Mouse (Mus musculus) intestine, embryonic 16.5 days (tissue): ENCODE measurements around the gene Tmem52. TPM values are rescaled to one million over a fixed set of nuclear protein-coding genes. Genes with fewer than 3 reads are reported as not detected.
"Not testable (repeated sequence)": the region's sequence is repeated elsewhere in the genome, so short reads cannot be mapped to it uniquely, and the experiment has no call there.

ENCODE experiments used
- ATAC-seq: fragments of 200-750 bp; cut with Nextera tagmentation; 2 replicates; pipeline ENCODE4 v1.8.0; 2017; ENCODE audit warnings: moderate TSS enrichment, moderate library complexity
- H3K27ac ChIP-seq: fragments of 300-500 bp; sonication (generic); 2 replicates; pipeline ENCODE4 v1.5.1; 2014; ENCODE audit warnings: mild to moderate bottlenecking, low read length
- H3K27me3 ChIP-seq: fragments of 300-500 bp; sonication (generic); replicated peaks from 2 replicates; pipeline ENCODE4 v1.6.1; 2014; ENCODE audit warnings: low read length, control low read depth, mixed read lengths; ENCODE audit not compliant: control insufficient read depth, insufficient read depth
- H3K36me3 ChIP-seq: fragments of 300-500 bp; sonication (generic); 2 replicates; pipeline ENCODE4 v1.6.1; 2014; ENCODE audit warnings: low read length, control low read depth; ENCODE audit not compliant: control insufficient read depth, insufficient read depth
- H3K4me1 ChIP-seq: fragments of 300-500 bp; sonication (generic); 2 replicates; pipeline ENCODE4 v1.6.1; 2014; ENCODE audit warnings: low read length, control low read depth, mixed read lengths; ENCODE audit not compliant: control insufficient read depth, insufficient read depth
- H3K4me2 ChIP-seq: fragments of 300-500 bp; sonication (generic); 2 replicates; pipeline ENCODE4 v1.6.1; 2014; ENCODE audit warnings: low read depth, low read length, control low read depth
- H3K4me3 ChIP-seq: fragments of 300-500 bp; sonication (generic); 2 replicates; pipeline ENCODE4 v1.5.1; 2014; ENCODE audit warnings: mild to moderate bottlenecking, low read length
- H3K9ac ChIP-seq: fragments of 300-500 bp; sonication (generic); 2 replicates; pipeline ENCODE4 v1.6.1; 2014; ENCODE audit warnings: low read depth, low read length
- H3K9me3 ChIP-seq: fragments of 300-500 bp; sonication (generic); 2 replicates; pipeline ENCODE4 v1.6.1; 2016; ENCODE audit warnings: low read length, control low read depth; ENCODE audit not compliant: control insufficient read depth
- WGBS: fragments of 180-500 bp; shearing (Covaris S2); extraction: QIAGEN DNeasy Blood & Tissue Kit; methylation state at CpG from one replicate; pipeline ENCODE4 v1.1.7; 2014; 5-methylcytosine and 5-hydroxymethylcytosine counted together
- polyA plus RNA-seq: library from polyadenylated mRNA; unstranded; fragments of >200 nt; fragmentation: Nextera tagmentation; extraction: Ambion mirVana; gene quantifications from 2 replicates; pipeline ENCODE4 v1.2.1, GENCODE M21; 2015

Tmem52 gene
- polyA plus RNA-seq = 4.3 and 7.3 TPM in 2 replicates

DNA sequence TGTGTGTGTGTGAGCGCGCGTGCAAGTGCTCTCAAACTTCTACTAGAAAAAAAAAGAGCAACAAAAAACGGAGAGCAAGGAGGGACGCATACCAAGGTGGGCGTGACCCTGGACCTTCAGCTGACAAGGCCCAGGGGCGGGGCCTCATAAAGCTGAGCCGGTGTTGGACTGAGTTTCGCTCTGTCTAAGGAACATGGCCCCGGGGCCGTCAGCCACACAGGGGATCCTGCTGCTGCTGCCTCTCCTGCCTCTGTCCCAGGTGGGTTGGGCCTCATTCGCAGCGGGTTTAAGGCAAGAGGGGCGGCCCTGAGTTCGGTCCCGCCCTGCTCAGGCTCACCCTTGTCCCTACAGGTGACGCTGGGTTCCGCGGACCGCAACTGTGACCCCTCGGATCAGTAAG, at the start of gene Tmem52:
Gene Tmem52 (plus strand): TSS at position 163 of the 400 bp plus-strand sequence.
- H3K9ac ChIP-seq = peak within 1 kb of the TSS; percentile 56
- peak within 1 kb of the TSS; percentile 46 for H3K4me3 ChIP-seq
- no peaks in the 10 kb centered on the region for H3K27me3 ChIP-seq
- 13% methylated on average over 21 of the region's 21 CpGs for WGBS
- ATAC-seq = peak; percentile 74
- peaks cover 11% of the 10 kb centered on the region; the same call in 1 of the 2 replicates for H3K4me1 ChIP-seq
- H3K27ac ChIP-seq = no peak within 1 kb of the TSS
- H3K9me3 ChIP-seq = no peaks in the 10 kb centered on the region
- H3K36me3 ChIP-seq = no peaks in the 10 kb centered on the region
- peak within 1 kb of the TSS; percentile 62 for H3K4me2 ChIP-seq

DNA sequence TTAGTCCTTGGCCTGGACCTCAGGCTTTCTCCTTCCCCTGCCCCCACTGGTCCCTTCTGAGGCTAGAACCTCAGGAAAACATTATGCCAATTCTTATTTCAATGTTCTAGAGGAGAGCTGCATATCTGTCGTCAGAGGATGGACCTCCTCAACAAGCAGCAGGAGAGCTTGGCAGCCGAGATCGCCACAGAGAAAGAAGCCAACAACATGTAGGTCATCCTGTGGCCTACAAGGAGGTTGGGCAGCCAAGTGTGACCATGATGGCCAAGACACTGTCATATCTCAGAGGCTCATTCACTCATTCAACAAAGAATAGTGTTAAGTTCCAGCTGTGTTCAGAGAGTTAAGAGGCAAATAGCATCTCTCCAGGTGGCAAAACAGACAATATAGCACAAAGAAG, 48.8 kb upstream of the Tmem52 start:
- no peak for ATAC-seq
- Histone ChIP-seq H3K36me3 (no peaks in the 10 kb centered on the region), H3K4me3 (no peak overlapping the region), H3K27me3 (no peaks in the 10 kb centered on the region), H3K27ac (no peak overlapping the region), H3K9ac (no peak overlapping the region), H3K9me3 (no peaks in the 10 kb centered on the region), H3K4me1 (no peaks in the 10 kb centered on the region), H3K4me2 (no peak overlapping the region)
- 85% methylated on average over 3 of the region's 3 CpGs for WGBS

DNA sequence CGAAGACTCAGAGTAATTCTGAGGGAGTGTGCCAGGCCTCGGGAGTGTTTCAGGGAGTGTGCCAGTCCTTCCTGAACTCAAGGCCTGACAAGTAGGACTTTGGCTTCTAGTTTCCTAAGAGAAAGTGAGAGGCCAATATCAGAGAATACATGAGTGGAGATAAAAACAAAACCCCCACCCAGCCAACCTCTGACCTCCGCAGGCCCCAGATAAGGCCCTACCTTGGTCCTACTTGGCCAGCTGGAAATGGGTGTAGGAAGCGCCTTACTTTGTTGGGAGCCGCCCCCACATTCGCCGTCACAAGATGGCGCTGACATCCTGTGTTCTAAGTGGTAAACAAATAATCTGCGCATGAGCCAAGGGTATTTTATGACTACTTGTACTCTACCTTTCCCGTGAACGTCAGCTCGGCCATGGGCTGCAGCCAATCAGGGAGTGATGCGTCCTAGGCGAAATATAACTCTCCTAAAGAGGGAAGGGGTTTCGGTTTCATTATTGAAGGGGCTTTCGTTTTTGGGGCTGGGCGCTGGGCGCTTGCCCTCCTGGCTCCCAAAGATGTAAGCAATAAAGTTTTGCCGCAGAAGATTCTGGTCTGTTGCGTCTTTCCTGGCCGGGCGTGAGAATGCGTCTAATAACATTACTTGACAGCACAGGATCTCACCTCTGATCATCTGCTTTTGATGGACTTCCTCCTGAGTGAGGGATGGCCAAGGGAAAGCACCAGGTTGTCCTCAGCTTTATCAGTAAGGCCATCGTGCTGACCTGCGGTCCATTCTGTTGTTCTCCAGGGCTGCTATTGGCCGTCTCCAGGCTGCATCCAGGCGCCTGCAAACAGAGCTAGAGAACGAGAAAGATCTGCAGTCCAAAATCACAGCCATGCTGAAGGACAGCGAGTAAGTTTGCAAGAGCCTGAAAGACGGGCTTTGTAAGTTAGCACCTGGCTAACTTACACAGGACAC, 47.2 kb upstream of the Tmem52 start:
- 78% methylated on average over 21 of the region's 30 CpGs for WGBS
- H3K4me3 ChIP-seq = not testable (repeated sequence)
- ATAC-seq = peak; percentile 81

DNA sequence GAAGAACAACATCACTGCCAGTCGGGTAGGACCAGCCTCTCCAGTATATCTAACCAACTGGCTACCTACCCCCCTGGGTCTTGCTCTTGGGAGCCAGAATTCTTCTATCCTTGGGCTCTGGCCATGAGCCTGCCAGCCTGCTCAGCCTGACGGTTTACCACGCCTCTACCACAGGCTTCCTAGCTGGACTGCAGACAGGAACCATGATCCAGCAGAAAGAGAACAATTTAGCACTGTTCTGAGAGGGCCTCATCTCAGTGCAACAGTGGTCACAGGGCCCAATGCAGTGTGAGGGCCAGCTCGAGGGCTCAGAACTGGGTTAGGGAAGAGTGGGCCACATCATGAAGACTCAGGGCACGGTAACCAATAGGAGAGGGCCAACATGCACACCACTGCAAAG, 44.9 kb upstream of the Tmem52 start:
- ATAC-seq = no peak
- no peak overlapping the region for H3K4me2 ChIP-seq
- H3K4me1 ChIP-seq = no peaks in the 10 kb centered on the region
- H3K4me3 ChIP-seq = no peak overlapping the region
- WGBS = 76% methylated on average over 5 of the region's 5 CpGs
- H3K9me3 ChIP-seq = no peaks in the 10 kb centered on the region
- H3K9ac ChIP-seq = no peak overlapping the region
- H3K27me3 ChIP-seq = no peaks in the 10 kb centered on the region
- no peak overlapping the region for H3K27ac ChIP-seq
- no peaks in the 10 kb centered on the region for H3K36me3 ChIP-seq

More for the DNA sequence above, 47.2 kb upstream of the Tmem52 start:
- H3K27me3 ChIP-seq, H3K27ac ChIP-seq, H3K4me1 ChIP-seq, H3K36me3 ChIP-seq, H3K9me3 ChIP-seq, H3K4me2 ChIP-seq: not testable (repeated sequence)
- H3K9ac ChIP-seq = 0 out of 2 replicates have a peak overlapping the region, but pooled peaks have one; percentile 29

DNA sequence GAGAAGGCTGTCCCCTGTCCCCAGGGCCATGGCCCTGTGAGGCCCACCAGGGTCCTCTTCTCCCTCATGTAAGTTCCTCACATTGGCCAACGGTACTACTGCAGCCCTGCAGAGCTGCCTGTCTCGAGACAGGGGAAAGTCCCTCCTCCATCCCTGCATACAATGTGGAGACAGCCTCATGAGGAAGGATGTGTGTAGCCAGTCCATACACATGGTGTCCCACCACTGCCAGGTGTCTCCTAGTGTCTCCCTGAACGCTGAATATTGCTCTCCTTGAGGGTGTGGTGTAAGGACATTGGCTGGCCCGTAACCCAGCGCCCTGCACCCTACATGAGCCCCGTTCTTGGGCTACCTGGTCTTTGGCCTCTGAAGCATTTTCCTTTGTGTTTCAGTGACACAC, 42.6 kb upstream of the Tmem52 start:
- H3K4me2 ChIP-seq = no peak overlapping the region
- no peaks in the 10 kb centered on the region for H3K36me3 ChIP-seq
- no peak overlapping the region for H3K27ac ChIP-seq
- H3K9ac ChIP-seq = no peak overlapping the region
- no peaks in the 10 kb centered on the region for H3K27me3 ChIP-seq
- ATAC-seq = no peak
- no peaks in the 10 kb centered on the region for H3K4me1 ChIP-seq
- WGBS = 77% methylated on average over 6 of the region's 6 CpGs
- no peak overlapping the region for H3K4me3 ChIP-seq
- no peaks in the 10 kb centered on the region for H3K9me3 ChIP-seq

DNA sequence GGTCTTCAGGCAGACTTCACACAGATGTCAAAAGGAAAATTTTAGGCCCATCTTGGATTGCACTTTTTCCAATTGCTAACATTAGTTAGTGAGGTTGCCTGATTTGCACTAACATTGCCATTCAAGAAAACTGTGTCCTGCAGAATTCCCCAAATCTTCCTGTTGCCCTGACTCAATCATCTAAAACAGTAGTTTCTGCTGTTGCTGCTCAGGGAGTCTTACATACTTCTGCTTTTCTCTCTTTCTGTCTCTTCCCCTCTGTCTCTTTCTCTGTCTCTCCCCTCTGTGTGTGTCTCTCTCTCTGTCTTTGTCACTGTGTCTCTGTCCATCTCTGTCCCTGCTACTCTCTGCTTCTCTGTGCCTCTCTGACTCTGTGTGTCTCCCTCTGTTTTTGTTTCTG, 40.5 kb upstream of the Tmem52 start:
- no peak for ATAC-seq
- H3K36me3 ChIP-seq = no peaks in the 10 kb centered on the region
- H3K27ac ChIP-seq = no peak overlapping the region
- no peak overlapping the region for H3K4me3 ChIP-seq
- H3K9me3 ChIP-seq = no peaks in the 10 kb centered on the region
- H3K27me3 ChIP-seq = no peaks in the 10 kb centered on the region
- no peak overlapping the region for H3K4me2 ChIP-seq
- H3K4me1 ChIP-seq = no peaks in the 10 kb centered on the region
- no peak overlapping the region for H3K9ac ChIP-seq

DNA sequence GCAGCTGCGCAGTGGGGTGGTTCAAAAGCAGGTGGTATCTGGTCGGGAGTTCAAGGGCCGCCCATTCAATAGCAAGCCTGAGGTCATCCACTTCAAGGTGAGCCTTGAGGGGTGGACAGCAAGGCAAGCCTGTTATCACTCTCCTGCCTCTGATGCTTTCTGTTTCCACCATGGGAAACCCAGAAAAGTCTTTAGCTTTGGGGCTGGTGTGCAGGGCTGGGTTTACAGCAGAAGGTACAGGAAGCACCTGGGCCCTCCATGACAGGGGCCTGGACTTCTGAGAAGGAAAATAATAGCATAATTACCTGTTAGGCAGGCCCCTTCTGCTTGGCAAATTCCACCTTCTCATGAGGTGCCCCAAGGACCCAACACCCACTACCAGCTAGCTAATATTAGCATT, 39.7 kb upstream of the Tmem52 start:
- H3K9ac ChIP-seq = no peak overlapping the region
- no peaks in the 10 kb centered on the region for H3K27me3 ChIP-seq
- H3K4me3 ChIP-seq = no peak overlapping the region
- no peak for ATAC-seq
- no peaks in the 10 kb centered on the region for H3K36me3 ChIP-seq
- no peaks in the 10 kb centered on the region for H3K9me3 ChIP-seq
- no peaks in the 10 kb centered on the region for H3K4me1 ChIP-seq
- WGBS = 83% methylated on average over 3 of the region's 3 CpGs
- H3K4me2 ChIP-seq = no peak overlapping the region
- no peak overlapping the region for H3K27ac ChIP-seq

DNA sequence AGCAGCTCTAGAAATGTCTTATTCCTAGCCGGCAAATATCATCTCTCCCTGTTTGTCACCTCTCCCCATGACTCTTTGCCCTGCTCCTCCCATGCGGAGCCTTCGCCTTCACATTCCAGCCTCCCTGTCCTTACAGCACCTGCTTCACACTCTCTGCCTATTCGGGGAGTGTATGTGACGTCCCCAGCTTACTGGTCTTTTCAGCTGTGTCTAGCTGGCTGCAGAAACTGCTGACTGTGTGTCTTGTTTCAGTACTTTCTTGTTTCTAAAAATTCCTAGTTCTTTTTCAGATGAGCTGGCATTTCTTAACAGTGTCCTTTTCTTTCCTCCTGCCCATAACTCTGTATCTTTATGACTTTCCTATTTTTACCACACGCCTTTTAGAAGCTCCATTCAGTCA, 36.6 kb upstream of the Tmem52 start:
- Histone ChIP-seq H3K27me3 (no peaks in the 10 kb centered on the region), H3K9me3 (no peaks in the 10 kb centered on the region), H3K27ac (no peak overlapping the region), H3K4me1 (no peaks in the 10 kb centered on the region), H3K36me3 (no peaks in the 10 kb centered on the region), H3K9ac (no peak overlapping the region), H3K4me2 (no peak overlapping the region), H3K4me3 (no peak overlapping the region)
- 87% methylated on average over 6 of the region's 6 CpGs for WGBS
- no peak for ATAC-seq

DNA sequence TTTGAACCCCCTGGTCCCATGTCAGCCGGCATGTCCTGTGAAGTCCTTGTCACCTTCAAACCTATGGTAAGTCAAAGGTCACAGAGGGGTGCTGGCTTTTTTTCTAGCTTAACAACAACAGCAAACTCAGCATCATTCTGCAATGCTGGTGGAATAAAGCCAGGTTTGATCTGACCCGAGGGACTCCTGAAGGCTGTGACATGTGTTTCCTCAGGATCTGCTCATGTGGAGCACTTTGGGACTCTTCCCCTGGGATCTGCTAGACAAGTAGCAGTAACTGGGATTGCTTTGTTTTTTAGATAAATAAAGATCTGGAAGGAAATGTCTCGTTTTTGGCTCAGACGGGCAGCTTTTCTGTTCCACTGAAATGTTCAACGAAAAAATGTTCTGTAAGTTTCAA, 34.9 kb upstream of the Tmem52 start:
- no peaks in the 10 kb centered on the region for H3K9me3 ChIP-seq
- H3K4me3 ChIP-seq = no peak overlapping the region
- no peaks in the 10 kb centered on the region for H3K27me3 ChIP-seq
- no peak overlapping the region for H3K27ac ChIP-seq
- H3K9ac ChIP-seq = no peak overlapping the region
- no peak for ATAC-seq
- H3K36me3 ChIP-seq = no peaks in the 10 kb centered on the region
- WGBS = 74% methylated on average over 5 of the region's 5 CpGs
- H3K4me2 ChIP-seq = no peak overlapping the region
- no peaks in the 10 kb centered on the region for H3K4me1 ChIP-seq
